Mouse (Mus musculus): Measurements from ENCODE around the gene Olfr551. TPM values are rescaled to one million over a fixed set of nuclear protein-coding genes. Genes with fewer than 3 reads are reported as not detected.

The Olfr551 gene
- not detected for polyA plus RNA-seq (2015; fragmentation: Illumina TruSeq; extraction: RNeasy Lipid Tissue Mini Kit (QIAGEN cat#74804); ENCODE audit: low read depth, low replicate concordance)

GRCm38 (mm10) chr7:102591786-102592185, at the start of gene Olfr551:
Olfr551 (minus strand) TSS chr7:102591886.

GRCm38 (mm10) chr7:102638132-102638531, 46.4 kb upstream of the Olfr551 start, which contains the start of gene Olfr554:
Olfr554 (plus strand) TSS chr7:102638432.

GRCm38 (mm10) chr7:102618118-102618517, 26.4 kb upstream of the Olfr551 start, which contains the start of gene Olfr553:
Olfr553 (minus strand) TSS chr7:102618218.

GRCm38 (mm10) chr7:102597378-102598031, 5.8 kb upstream of the Olfr551 start, which contains the start of gene Olfr552:
Olfr552 (plus strand) TSS chr7:102597770.

GRCm38 (mm10) chr7:102571142-102571541, 20.5 kb downstream of the Olfr551 start, which contains the start of gene Olfr550:
Olfr550 (plus strand) TSS chr7:102571442.

GRCm38 (mm10) chr7:102564999-102565997, 26.4 kb downstream of the Olfr551 start, which contains the start of gene Trim21:
Trim21 (minus strand) TSS chr7:102565486.

GRCm38 (mm10) chr7:102549570-102549969, 42.1 kb downstream of the Olfr551 start, which contains the start of gene Olfr549:
Olfr549 (plus strand) TSS chr7:102549870.

GRCm38 (mm10) chr7:102540596-102540995, 51.1 kb downstream of the Olfr551 start, which contains the start of gene Olfr548-ps1:
Olfr548-ps1 (plus strand) TSS chr7:102540896.

GRCm38 (mm10) chr7:102534449-102534848, 57.2 kb downstream of the Olfr551 start, which contains the start of gene Olfr547:
Olfr547 (plus strand) TSS chr7:102534749.

Other genes with a start within 250 kb of the Olfr551 start
- 15.0 TPM for gene Rrm1, start 150.2 kb downstream of the Olfr551 start, polyA plus RNA-seq (2015; fragmentation: Illumina TruSeq; extraction: RNeasy Lipid Tissue Mini Kit (QIAGEN cat#74804); ENCODE audit: low read depth, low replicate concordance)
- gene Olfr543, start 110.2 kb downstream of the Olfr551 start, polyA plus RNA-seq (2015; fragmentation: Illumina TruSeq; extraction: RNeasy Lipid Tissue Mini Kit (QIAGEN cat#74804); ENCODE audit: low read depth, low replicate concordance): not detected
- gene Olfr544, start 103.6 kb downstream of the Olfr551 start, polyA plus RNA-seq (2015; fragmentation: Illumina TruSeq; extraction: RNeasy Lipid Tissue Mini Kit (QIAGEN cat#74804); ENCODE audit: low read depth, low replicate concordance): not detected
- not detected for gene Olfr545, start 92.3 kb downstream of the Olfr551 start, polyA plus RNA-seq (2015; fragmentation: Illumina TruSeq; extraction: RNeasy Lipid Tissue Mini Kit (QIAGEN cat#74804); ENCODE audit: low read depth, low replicate concordance)
- gene Olfr547, start 57.1 kb downstream of the Olfr551 start, polyA plus RNA-seq (2015; fragmentation: Illumina TruSeq; extraction: RNeasy Lipid Tissue Mini Kit (QIAGEN cat#74804); ENCODE audit: low read depth, low replicate concordance): not detected
- not detected for gene Olfr548-ps1, start 51.0 kb downstream of the Olfr551 start, polyA plus RNA-seq (2015; fragmentation: Illumina TruSeq; extraction: RNeasy Lipid Tissue Mini Kit (QIAGEN cat#74804); ENCODE audit: low read depth, low replicate concordance)
- not detected for gene Olfr549, start 42.0 kb downstream of the Olfr551 start, polyA plus RNA-seq (2015; fragmentation: Illumina TruSeq; extraction: RNeasy Lipid Tissue Mini Kit (QIAGEN cat#74804); ENCODE audit: low read depth, low replicate concordance)
- 2.0 TPM for gene Trim21, start 26.4 kb downstream of the Olfr551 start, polyA plus RNA-seq (2015; fragmentation: Illumina TruSeq; extraction: RNeasy Lipid Tissue Mini Kit (QIAGEN cat#74804); ENCODE audit: low read depth, low replicate concordance)
- not detected for gene Olfr550, start 20.4 kb downstream of the Olfr551 start, polyA plus RNA-seq (2015; fragmentation: Illumina TruSeq; extraction: RNeasy Lipid Tissue Mini Kit (QIAGEN cat#74804); ENCODE audit: low read depth, low replicate concordance)
- gene Olfr552, start 5.9 kb upstream of the Olfr551 start, polyA plus RNA-seq (2015; fragmentation: Illumina TruSeq; extraction: RNeasy Lipid Tissue Mini Kit (QIAGEN cat#74804); ENCODE audit: low read depth, low replicate concordance): not detected
- not detected for gene Olfr553, start 26.3 kb upstream of the Olfr551 start, polyA plus RNA-seq (2015; fragmentation: Illumina TruSeq; extraction: RNeasy Lipid Tissue Mini Kit (QIAGEN cat#74804); ENCODE audit: low read depth, low replicate concordance)
- not detected for gene Olfr554, start 46.5 kb upstream of the Olfr551 start, polyA plus RNA-seq (2015; fragmentation: Illumina TruSeq; extraction: RNeasy Lipid Tissue Mini Kit (QIAGEN cat#74804); ENCODE audit: low read depth, low replicate concordance)
- gene Olfr555, start 66.9 kb upstream of the Olfr551 start, polyA plus RNA-seq (2015; fragmentation: Illumina TruSeq; extraction: RNeasy Lipid Tissue Mini Kit (QIAGEN cat#74804); ENCODE audit: low read depth, low replicate concordance): not detected
- not detected for gene Olfr556, start 73.0 kb upstream of the Olfr551 start, polyA plus RNA-seq (2015; fragmentation: Illumina TruSeq; extraction: RNeasy Lipid Tissue Mini Kit (QIAGEN cat#74804); ENCODE audit: low read depth, low replicate concordance)
- 6.1 TPM for gene Trim68, start 95.4 kb upstream of the Olfr551 start, polyA plus RNA-seq (2015; fragmentation: Illumina TruSeq; extraction: RNeasy Lipid Tissue Mini Kit (QIAGEN cat#74804); ENCODE audit: low read depth, low replicate concordance)
- not detected for gene Olfr557, start 104.0 kb upstream of the Olfr551 start, polyA plus RNA-seq (2015; fragmentation: Illumina TruSeq; extraction: RNeasy Lipid Tissue Mini Kit (QIAGEN cat#74804); ENCODE audit: low read depth, low replicate concordance)
- gene Olfr558, start 110.3 kb upstream of the Olfr551 start, polyA plus RNA-seq (2015; fragmentation: Illumina TruSeq; extraction: RNeasy Lipid Tissue Mini Kit (QIAGEN cat#74804); ENCODE audit: low read depth, low replicate concordance): 1.0 TPM
- not detected for gene Olfr33, start 127.2 kb upstream of the Olfr551 start, polyA plus RNA-seq (2015; fragmentation: Illumina TruSeq; extraction: RNeasy Lipid Tissue Mini Kit (QIAGEN cat#74804); ENCODE audit: low read depth, low replicate concordance)
- gene Olfr559, start 135.6 kb upstream of the Olfr551 start, polyA plus RNA-seq (2015; fragmentation: Illumina TruSeq; extraction: RNeasy Lipid Tissue Mini Kit (QIAGEN cat#74804); ENCODE audit: low read depth, low replicate concordance): not detected
- gene Olfr560, start 167.5 kb upstream of the Olfr551 start, polyA plus RNA-seq (2015; fragmentation: Illumina TruSeq; extraction: RNeasy Lipid Tissue Mini Kit (QIAGEN cat#74804); ENCODE audit: low read depth, low replicate concordance): 0.33 TPM
- gene Olfr78, start 167.6 kb upstream of the Olfr551 start, polyA plus RNA-seq (2015; fragmentation: Illumina TruSeq; extraction: RNeasy Lipid Tissue Mini Kit (QIAGEN cat#74804); ENCODE audit: low read depth, low replicate concordance): 1.1 TPM
- gene Olfr561, start 179.3 kb upstream of the Olfr551 start, polyA plus RNA-seq (2015; fragmentation: Illumina TruSeq; extraction: RNeasy Lipid Tissue Mini Kit (QIAGEN cat#74804); ENCODE audit: low read depth, low replicate concordance): not detected
- not detected for gene Olfr564, start 211.6 kb upstream of the Olfr551 start, polyA plus RNA-seq (2015; fragmentation: Illumina TruSeq; extraction: RNeasy Lipid Tissue Mini Kit (QIAGEN cat#74804); ENCODE audit: low read depth, low replicate concordance)

All from brain, adult 10 weeks (tissue).